Mouse (Mus musculus) neural tube, embryonic 14.5 days (tissue): ENCODE measurements around the gene Rprd1b. TPM values are rescaled to one million over a fixed set of nuclear protein-coding genes. Genes with fewer than 3 reads are reported as not detected.

Experiments
- ATAC-seq: fragments of 200-750 bp; cut with Nextera tagmentation; 2 replicates; pipeline ENCODE4 v1.8.0; 2017; ENCODE audit warnings: low read depth, mild to moderate bottlenecking, moderate TSS enrichment, moderate library complexity
- H3K27ac ChIP-seq: fragments of 300-500 bp; sonication (generic); 2 replicates; pipeline ENCODE4 v1.5.1; 2014; ENCODE audit warnings: low read depth, mild to moderate bottlenecking, control low read depth, low read length, moderate library complexity, mixed read lengths
- H3K27me3 ChIP-seq: fragments of 300-500 bp; sonication (generic); 2 replicates; pipeline ENCODE4 v1.6.1; 2014; ENCODE audit warnings: low read length; ENCODE audit not compliant: control insufficient read depth, insufficient read depth
- H3K36me3 ChIP-seq: fragments of 300-500 bp; sonication (generic); 2 replicates; pipeline ENCODE4 v1.6.1; 2014; ENCODE audit warnings: low read length, mixed read lengths; ENCODE audit not compliant: control insufficient read depth, insufficient read depth
- H3K4me1 ChIP-seq: fragments of 300-500 bp; sonication (generic); 2 replicates; pipeline ENCODE4 v1.6.1; 2014; ENCODE audit warnings: low read length; ENCODE audit not compliant: control insufficient read depth, insufficient read depth
- H3K4me2 ChIP-seq: fragments of 300-500 bp; sonication (generic); 2 replicates; pipeline ENCODE4 v1.6.1; 2014; ENCODE audit warnings: mild to moderate bottlenecking, low read depth, low read length, control low read depth
- H3K4me3 ChIP-seq: fragments of 300-500 bp; sonication (generic); 2 replicates; pipeline ENCODE4 v1.5.1; 2014; ENCODE audit warnings: low read depth, low read length, control low read depth, mixed read lengths
- H3K9ac ChIP-seq: fragments of 300-500 bp; sonication (generic); replicated peaks from 2 replicates; pipeline ENCODE4 v1.6.1; 2014; ENCODE audit warnings: low read depth, mild to moderate bottlenecking, control low read depth, low read length, mixed read lengths
- H3K9me3 ChIP-seq: fragments of 300-500 bp; sonication (generic); 2 replicates; pipeline ENCODE4 v1.6.1; 2016; ENCODE audit warnings: low read length; ENCODE audit not compliant: control insufficient read depth
- WGBS: fragments of 180-500 bp; shearing (Covaris S2); extraction: QIAGEN DNeasy Blood & Tissue Kit; methylation state at CpG from one replicate; pipeline ENCODE4 v1.1.7; 2014; 5-methylcytosine and 5-hydroxymethylcytosine counted together
- polyA plus RNA-seq: library from polyadenylated mRNA; unstranded; fragments of >200 nt; fragmentation: Nextera tagmentation; extraction: Ambion mirVana; gene quantifications from 2 replicates; pipeline ENCODE4 v1.2.1, GENCODE M21; 2014

The Rprd1b gene
- polyA plus RNA-seq, result 34.4 and 38.6 TPM in 2 replicates

GRCm38 (mm10) chr2:158028354-158028863 is at the start of gene Rprd1b, which contains the start of gene Tti1:
Gene Rprd1b, plus strand, starts transcription at chr2:158028497.
Gene Tti1, minus strand, starts transcription at chr2:158028433.
- peak within 1 kb of the TSS; percentile 80 for H3K4me2 ChIP-seq
- no peaks in the 10 kb centered on the region for H3K27me3 ChIP-seq
- no peaks in the 10 kb centered on the region for H3K9me3 ChIP-seq
- peaks cover 35% of the 10 kb centered on the region for H3K4me1 ChIP-seq
- WGBS, result 0% methylated on average over 52 of the region's 52 CpGs
- peak within 1 kb of the TSS; percentile 81 for H3K9ac ChIP-seq
- H3K27ac ChIP-seq, result peak within 1 kb of the TSS; percentile 89
- ATAC-seq, result peak; percentile 95
- no peaks in the 10 kb centered on the region for H3K36me3 ChIP-seq
- peak within 1 kb of the TSS; percentile 77 for H3K4me3 ChIP-seq

GRCm38 (mm10) chr2:157979241-157979640 is 49.1 kb upstream of the Rprd1b start:
- ATAC-seq, result no peak
- WGBS, result 76% methylated on average over 5 of the region's 5 CpGs
- Histone ChIP-seq H3K9me3 (no peaks in the 10 kb centered on the region), H3K36me3 (no peaks in the 10 kb centered on the region), H3K27me3 (no peaks in the 10 kb centered on the region), H3K27ac (no peak overlapping the region), H3K4me1 (peaks cover 17% of the 10 kb centered on the region), H3K4me3 (no peak overlapping the region), H3K9ac (no peak overlapping the region), H3K4me2 (no peak overlapping the region)

- 90% methylated on average over 3 of the region's 3 CpGs for WGBS
- H3K4me2 ChIP-seq, result no peak overlapping the region
- no peak overlapping the region for H3K27ac ChIP-seq
- ATAC-seq, result no peak
- H3K4me3 ChIP-seq, result no peak overlapping the region
- no peaks in the 10 kb centered on the region for H3K9me3 ChIP-seq
- H3K9ac ChIP-seq, result no peak overlapping the region
- no peaks in the 10 kb centered on the region for H3K27me3 ChIP-seq
- no peaks in the 10 kb centered on the region for H3K36me3 ChIP-seq
- peaks cover 9% of the 10 kb centered on the region; the same call in 1 of the 2 replicates for H3K4me1 ChIP-seq
Observed at GRCm38 (mm10) chr2:157982727-157983126, 45.6 kb upstream of the Rprd1b start.

- Histone ChIP-seq H3K9me3 (no peaks in the 10 kb centered on the region), H3K4me1 (peaks cover 14% of the 10 kb centered on the region; the same call in 1 of the 2 replicates), H3K9ac (no peak overlapping the region), H3K27me3 (no peaks in the 10 kb centered on the region), H3K4me3 (no peak overlapping the region), H3K36me3 (no peaks in the 10 kb centered on the region), H3K27ac (no peak overlapping the region), H3K4me2 (no peak overlapping the region)
- 88% methylated on average over 4 of the region's 4 CpGs for WGBS
- ATAC-seq, result no peak
Observed at GRCm38 (mm10) chr2:157983276-157983675, 45.0 kb upstream of the Rprd1b start.

GRCm38 (mm10) chr2:157985611-157986010 is 42.7 kb upstream of the Rprd1b start:
- Histone ChIP-seq H3K27me3 (no peaks in the 10 kb centered on the region), H3K27ac (no peak overlapping the region), H3K36me3 (no peaks in the 10 kb centered on the region), H3K4me1 (peaks cover 25% of the 10 kb centered on the region; the same call in 1 of the 2 replicates), H3K4me3 (no peak overlapping the region), H3K4me2 (no peak overlapping the region), H3K9ac (no peak overlapping the region), H3K9me3 (no peaks in the 10 kb centered on the region)
- 70% methylated on average over 4 of the region's 4 CpGs for WGBS
- ATAC-seq, result no peak

GRCm38 (mm10) chr2:157986235-157986634 is 42.1 kb upstream of the Rprd1b start:
- 75% methylated on average over 6 of the region's 6 CpGs for WGBS
- Histone ChIP-seq H3K27ac (no peak overlapping the region; the same call in 1 of the 2 replicates), H3K27me3 (no peaks in the 10 kb centered on the region), H3K4me3 (no peak overlapping the region), H3K4me2 (no peak overlapping the region), H3K4me1 (peaks cover 25% of the 10 kb centered on the region; the same call in 1 of the 2 replicates), H3K9me3 (no peaks in the 10 kb centered on the region), H3K36me3 (no peaks in the 10 kb centered on the region), H3K9ac (no peak overlapping the region)
- ATAC-seq, result no peak

- H3K4me2 ChIP-seq, result no peak overlapping the region
- ATAC-seq, result no peak
- WGBS, result 36% methylated on average over 7 of the region's 7 CpGs
- peaks cover 25% of the 10 kb centered on the region; the same call in 1 of the 2 replicates for H3K4me1 ChIP-seq
- H3K4me3 ChIP-seq, result no peak overlapping the region
- H3K9me3 ChIP-seq, result no peaks in the 10 kb centered on the region
- H3K36me3 ChIP-seq, result peaks cover 3% of the 10 kb centered on the region; the same call in 1 of the 2 replicates
- H3K27ac ChIP-seq, result peak overlapping the region; percentile 40
- no peak overlapping the region; the same call in 1 of the 2 replicates for H3K9ac ChIP-seq
- H3K27me3 ChIP-seq, result no peaks in the 10 kb centered on the region
Observed at GRCm38 (mm10) chr2:157988416-157989190, 39.7 kb upstream of the Rprd1b start.

GRCm38 (mm10) chr2:157989946-157990345 is 38.4 kb upstream of the Rprd1b start:
- H3K27me3 ChIP-seq, result no peaks in the 10 kb centered on the region
- 78% methylated on average over 2 of the region's 2 CpGs for WGBS
- no peak overlapping the region for H3K9ac ChIP-seq
- no peaks in the 10 kb centered on the region for H3K9me3 ChIP-seq
- no peak overlapping the region for H3K27ac ChIP-seq
- H3K4me1 ChIP-seq, result peaks cover 29% of the 10 kb centered on the region; the same call in 1 of the 2 replicates
- peak; percentile 18; the same call in 1 of the 2 replicates for ATAC-seq
- no peak overlapping the region for H3K4me3 ChIP-seq
- peaks cover 3% of the 10 kb centered on the region; the same call in 1 of the 2 replicates for H3K36me3 ChIP-seq
- H3K4me2 ChIP-seq, result no peak overlapping the region

- WGBS, result 41% methylated on average over 6 of the region's 6 CpGs
- no peak for ATAC-seq
- Histone ChIP-seq H3K27me3 (no peaks in the 10 kb centered on the region), H3K9me3 (no peaks in the 10 kb centered on the region), H3K27ac (peak overlapping the region; percentile 72; the same call in 1 of the 2 replicates), H3K4me1 (peaks cover 27% of the 10 kb centered on the region; the same call in 1 of the 2 replicates), H3K4me2 (no peak overlapping the region), H3K9ac (no peak overlapping the region), H3K36me3 (peaks cover 3% of the 10 kb centered on the region; the same call in 1 of the 2 replicates), H3K4me3 (no peak overlapping the region)
Observed at GRCm38 (mm10) chr2:157991026-157991425, 37.3 kb upstream of the Rprd1b start.
